Mouse (Mus musculus): Measurements from ENCODE around the gene Trdmt1. TPM values are rescaled to one million over a fixed set of nuclear protein-coding genes. Genes with fewer than 3 reads are reported as not detected.

Gene Trdmt1
- polyA plus RNA-seq, 1 experiment: 3.0 TPM

DNA sequence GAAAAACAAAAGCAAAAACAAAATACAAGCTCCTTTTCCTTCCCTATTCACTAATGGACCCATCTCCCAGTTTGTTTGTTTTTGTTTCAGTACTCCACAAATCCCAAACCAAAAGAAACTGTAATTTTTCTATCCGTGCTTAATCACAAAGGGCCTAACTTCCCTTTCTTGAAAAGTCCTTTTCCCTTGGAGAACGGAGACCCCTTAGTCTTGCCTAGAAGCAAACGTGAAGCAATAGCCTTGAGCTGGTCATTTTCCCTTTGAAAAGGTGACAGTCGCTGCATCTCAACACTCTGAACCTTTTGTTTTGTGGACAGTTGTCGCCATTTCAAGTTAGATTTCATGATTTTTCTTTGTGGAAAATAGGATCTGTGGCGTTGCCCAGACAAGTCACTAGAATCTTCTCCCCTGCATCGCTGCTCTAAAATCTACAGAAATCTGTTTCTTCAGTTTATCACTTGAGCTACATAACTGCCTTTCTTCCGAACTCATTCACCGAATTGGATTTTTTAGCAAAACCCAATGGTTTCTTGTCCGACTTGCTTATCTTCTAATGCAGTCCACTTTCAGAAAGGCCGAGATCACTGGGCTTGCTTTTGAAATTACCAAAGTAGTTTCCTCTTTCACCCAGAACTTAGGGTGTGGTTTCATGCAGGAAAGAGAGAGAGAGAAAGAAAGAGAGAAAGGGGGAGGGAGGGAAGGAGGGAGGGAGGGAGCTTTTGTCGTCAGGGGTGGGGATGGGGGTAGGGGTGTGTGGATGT, 28.4 kb upstream of the Trdmt1 start:
- no peak for DNase-seq
- TF ChIP-seq CTCF (IDR thresholded peaks at IDR 0.05; ENCODE audit: borderline replicate concordance, control insufficient read depth, extremely low read depth, insufficient read depth, low read length, poor library complexity) (no peak), POLR2A (IDR thresholded peaks at IDR 0.05; ENCODE audit: control insufficient read depth, extremely low read depth, insufficient read depth, low read length, poor library complexity) (no peak)
- WGBS: 19% methylated on average over 12 of the region's 12 CpGs

DNA sequence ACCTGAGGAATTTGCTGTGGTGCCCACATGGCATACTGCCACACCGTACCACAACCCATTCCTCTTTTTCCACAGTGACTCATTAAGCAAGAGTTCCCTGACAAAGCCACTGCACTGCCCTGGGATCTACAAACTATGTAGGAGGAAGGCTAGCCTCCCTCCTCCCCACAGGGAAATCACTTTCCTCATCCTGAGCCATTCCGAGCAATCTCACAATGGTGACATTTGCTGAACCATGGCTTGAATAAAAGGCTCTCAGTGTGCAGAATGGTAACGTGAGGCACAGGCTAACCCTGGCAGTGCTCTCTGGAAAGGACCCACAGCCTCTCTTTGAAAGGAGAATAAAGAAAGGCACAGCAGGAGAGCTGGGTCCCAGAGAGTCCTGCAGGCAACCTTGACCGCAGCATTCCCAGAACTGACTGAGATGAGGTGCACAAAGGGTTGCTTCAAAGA, 27.7 kb upstream of the Trdmt1 start:
- WGBS: 94% methylated on average over 4 of the region's 4 CpGs
- no peak for TF ChIP-seq CTCF (IDR thresholded peaks at IDR 0.05; ENCODE audit: borderline replicate concordance, control insufficient read depth, extremely low read depth, insufficient read depth, low read length, poor library complexity)
- TF ChIP-seq POLR2A (IDR thresholded peaks at IDR 0.05; ENCODE audit: control insufficient read depth, extremely low read depth, insufficient read depth, low read length, poor library complexity): no peak
- H3K36me3 ChIP-seq (ENCODE audit: control insufficient read depth, insufficient read depth, low read length): no peaks in the 10 kb centered on the region; the same call in 1 of the 2 replicates
- H3K27me3 ChIP-seq (ENCODE audit: control insufficient read depth, insufficient read depth, low read length): no peaks in the 10 kb centered on the region
- no peak overlapping the region for H3K27ac ChIP-seq (ENCODE audit: control insufficient read depth, insufficient read depth, low read length)
- H3K4me1 ChIP-seq (replicated peaks; ENCODE audit: control insufficient read depth, insufficient read depth, low read length): peaks cover 4% of the 10 kb centered on the region
- H3K4me3 ChIP-seq (ENCODE audit: control insufficient read depth, insufficient read depth, low read length): no peak overlapping the region
- DNase-seq: no peak

More for the DNA sequence above, 28.4 kb upstream of the Trdmt1 start:
- Histone ChIP-seq H3K4me3 (ENCODE audit: control insufficient read depth, insufficient read depth, low read length) (0 out of 2 replicates have a peak overlapping the region, but pooled peaks have one; percentile 74), H3K36me3 (ENCODE audit: control insufficient read depth, insufficient read depth, low read length) (no peaks in the 10 kb centered on the region; the same call in 1 of the 2 replicates), H3K27ac (ENCODE audit: control insufficient read depth, insufficient read depth, low read length) (peak overlapping the region; percentile 82; the same call in 1 of the 2 replicates), H3K27me3 (ENCODE audit: control insufficient read depth, insufficient read depth, low read length) (no peaks in the 10 kb centered on the region), H3K4me1 (replicated peaks; ENCODE audit: control insufficient read depth, insufficient read depth, low read length) (peaks cover 4% of the 10 kb centered on the region)

- 74% methylated on average over 2 of the region's 2 CpGs for WGBS
- no peak overlapping the region for H3K4me3 ChIP-seq (ENCODE audit: control insufficient read depth, insufficient read depth, low read length)
- no peak for DNase-seq
- no peak overlapping the region for H3K27ac ChIP-seq (ENCODE audit: control insufficient read depth, insufficient read depth, low read length)
- TF ChIP-seq POLR2A (IDR thresholded peaks at IDR 0.05; ENCODE audit: control insufficient read depth, extremely low read depth, insufficient read depth, low read length, poor library complexity) (no peak), CTCF (IDR thresholded peaks at IDR 0.05; ENCODE audit: borderline replicate concordance, control insufficient read depth, extremely low read depth, insufficient read depth, low read length, poor library complexity) (no peak)
- no peaks in the 10 kb centered on the region for H3K36me3 ChIP-seq (ENCODE audit: control insufficient read depth, insufficient read depth, low read length)
- no peaks in the 10 kb centered on the region for H3K27me3 ChIP-seq (ENCODE audit: control insufficient read depth, insufficient read depth, low read length)
- peaks cover under 1% of the 10 kb centered on the region for H3K4me1 ChIP-seq (replicated peaks; ENCODE audit: control insufficient read depth, insufficient read depth, low read length)
Measured at GRCm38 (mm10) chr2:13570122-13570521, 25.7 kb upstream of the Trdmt1 start.

GRCm38 (mm10) chr2:13560396-13560795, 15.9 kb upstream of the Trdmt1 start:
- peaks cover 2% of the 10 kb centered on the region; the same call in 1 of the 2 replicates for H3K4me1 ChIP-seq (replicated peaks; ENCODE audit: control insufficient read depth, insufficient read depth, low read length)
- no peak overlapping the region for H3K27ac ChIP-seq (ENCODE audit: control insufficient read depth, insufficient read depth, low read length)
- H3K4me3 ChIP-seq (ENCODE audit: control insufficient read depth, insufficient read depth, low read length): no peak overlapping the region
- H3K27me3 ChIP-seq (ENCODE audit: control insufficient read depth, insufficient read depth, low read length): no peaks in the 10 kb centered on the region
- DNase-seq: no peak
- 13% methylated on average over 2 of the region's 2 CpGs for WGBS
- TF ChIP-seq CTCF (IDR thresholded peaks at IDR 0.05; ENCODE audit: borderline replicate concordance, control insufficient read depth, extremely low read depth, insufficient read depth, low read length, poor library complexity) (no peak), POLR2A (IDR thresholded peaks at IDR 0.05; ENCODE audit: control insufficient read depth, extremely low read depth, insufficient read depth, low read length, poor library complexity) (no peak)
- H3K36me3 ChIP-seq (ENCODE audit: control insufficient read depth, insufficient read depth, low read length): no peaks in the 10 kb centered on the region

- Histone ChIP-seq H3K4me1 (replicated peaks; ENCODE audit: control insufficient read depth, insufficient read depth, low read length) (peaks cover 2% of the 10 kb centered on the region; the same call in 1 of the 2 replicates), H3K27me3 (ENCODE audit: control insufficient read depth, insufficient read depth, low read length) (no peaks in the 10 kb centered on the region), H3K27ac (ENCODE audit: control insufficient read depth, insufficient read depth, low read length) (no peak overlapping the region), H3K4me3 (ENCODE audit: control insufficient read depth, insufficient read depth, low read length) (no peak overlapping the region), H3K36me3 (ENCODE audit: control insufficient read depth, insufficient read depth, low read length) (no peaks in the 10 kb centered on the region)
- DNase-seq: no peak
- TF ChIP-seq CTCF (IDR thresholded peaks at IDR 0.05; ENCODE audit: borderline replicate concordance, control insufficient read depth, extremely low read depth, insufficient read depth, low read length, poor library complexity): no peak
- no peak for TF ChIP-seq POLR2A (IDR thresholded peaks at IDR 0.05; ENCODE audit: control insufficient read depth, extremely low read depth, insufficient read depth, low read length, poor library complexity)
- WGBS: 81% methylated on average over 5 of the region's 5 CpGs
Measured at GRCm38 (mm10) chr2:13559729-13560128, 15.3 kb upstream of the Trdmt1 start.

DNA sequence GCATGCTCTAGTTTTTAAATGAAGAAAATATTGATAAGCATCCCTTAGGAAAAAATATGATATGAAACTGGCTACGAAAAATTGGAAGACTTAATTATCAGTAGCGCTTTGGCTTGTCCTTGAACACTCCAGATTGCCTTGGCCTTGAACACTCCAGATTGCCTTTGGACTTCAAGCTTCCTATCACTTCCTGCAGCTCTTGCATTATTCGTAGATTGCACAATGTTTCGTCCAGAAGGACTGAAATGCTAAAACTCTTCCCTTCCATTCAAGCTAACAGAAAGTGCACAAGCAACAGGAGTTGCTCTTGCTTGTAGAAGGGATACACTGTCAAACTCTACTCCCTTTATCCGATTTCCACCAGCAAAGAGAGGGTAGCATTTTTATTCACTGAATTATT, 14.8 kb upstream of the Trdmt1 start:
- Histone ChIP-seq H3K4me3 (ENCODE audit: control insufficient read depth, insufficient read depth, low read length) (no peak overlapping the region), H3K27me3 (ENCODE audit: control insufficient read depth, insufficient read depth, low read length) (no peaks in the 10 kb centered on the region), H3K4me1 (replicated peaks; ENCODE audit: control insufficient read depth, insufficient read depth, low read length) (peaks cover 2% of the 10 kb centered on the region; the same call in 1 of the 2 replicates), H3K36me3 (ENCODE audit: control insufficient read depth, insufficient read depth, low read length) (no peaks in the 10 kb centered on the region), H3K27ac (ENCODE audit: control insufficient read depth, insufficient read depth, low read length) (no peak overlapping the region)
- no peak for TF ChIP-seq CTCF (IDR thresholded peaks at IDR 0.05; ENCODE audit: borderline replicate concordance, control insufficient read depth, extremely low read depth, insufficient read depth, low read length, poor library complexity)
- TF ChIP-seq POLR2A (IDR thresholded peaks at IDR 0.05; ENCODE audit: control insufficient read depth, extremely low read depth, insufficient read depth, low read length, poor library complexity): no peak
- WGBS: 92% methylated on average over 5 of the region's 5 CpGs
- no peak for DNase-seq
